Mouse (Mus musculus) heart, embryonic 13.5 days (tissue): ENCODE data around the gene Ces1h. TPM values are rescaled to one million over a fixed set of nuclear protein-coding genes. Genes with fewer than 3 reads are reported as not detected.

ENCODE experiments used
- ATAC-seq: fragments of 200-750 bp; cut with Nextera tagmentation; 2 replicates; pipeline ENCODE4 v1.8.0; 2017; ENCODE audit warnings: moderate TSS enrichment; ENCODE audit not compliant: insufficient number of reproducible peaks, low FRiP score, low TSS enrichment; ENCODE audit errors: extremely low read depth
- H3K27ac ChIP-seq: fragments of 300-500 bp; sonication (generic); replicated peaks from 2 replicates; pipeline ENCODE4 v1.5.1; 2015; ENCODE audit warnings: moderate library complexity, mild to moderate bottlenecking, inconsistent platforms
- H3K27me3 ChIP-seq: fragments of 300-500 bp; sonication (generic); replicated peaks from 2 replicates; pipeline ENCODE4 v1.6.1; 2015; ENCODE audit warnings: mild to moderate bottlenecking, inconsistent platforms
- H3K36me3 ChIP-seq: fragments of 300-500 bp; sonication (generic); 2 replicates; pipeline ENCODE4 v1.6.1; 2015; ENCODE audit warnings: mild to moderate bottlenecking, inconsistent platforms
- H3K4me1 ChIP-seq: fragments of 300-500 bp; sonication (generic); 2 replicates; pipeline ENCODE4 v1.6.1; 2015; ENCODE audit warnings: inconsistent platforms
- H3K4me2 ChIP-seq: fragments of 300-500 bp; sonication (generic); 2 replicates; pipeline ENCODE4 v1.6.1; 2015; ENCODE audit warnings: inconsistent platforms, mild to moderate bottlenecking, moderate library complexity
- H3K4me3 ChIP-seq: fragments of 300-500 bp; sonication (generic); 2 replicates; pipeline ENCODE4 v1.5.1; 2015; ENCODE audit warnings: moderate library complexity, mild to moderate bottlenecking, inconsistent platforms
- H3K9ac ChIP-seq: fragments of 300-500 bp; sonication (generic); 2 replicates; pipeline ENCODE4 v1.6.1; 2015; ENCODE audit warnings: inconsistent platforms, mild to moderate bottlenecking, moderate library complexity
- H3K9me3 ChIP-seq: fragments of 300-500 bp; sonication (generic); 2 replicates; pipeline ENCODE4 v1.6.1; 2016; ENCODE audit warnings: inconsistent platforms
- WGBS: fragments of 180-500 bp; shearing (Covaris S2); methylation state at CpG from one replicate; pipeline ENCODE4 v1.1.7; 2015; ENCODE audit warnings: mixed read lengths; 5-methylcytosine and 5-hydroxymethylcytosine counted together
- polyA plus RNA-seq: library from polyadenylated mRNA; unstranded; fragments of >200 nt; fragmentation: Nextera tagmentation; extraction: Ambion mirVana; gene quantifications from 2 replicates; pipeline ENCODE4 v1.2.1, GENCODE M21; 2015

The Ces1h gene
- polyA plus RNA-seq, 1 experiment from 2014 or later = not detected

GRCm38 (mm10) chr8:93331151-93331550 lies 48.4 kb downstream of the Ces1h start:
- Histone ChIP-seq H3K27ac (no peak overlapping the region), H3K9ac (no peak overlapping the region), H3K9me3 (no peaks in the 10 kb centered on the region)

DNA sequence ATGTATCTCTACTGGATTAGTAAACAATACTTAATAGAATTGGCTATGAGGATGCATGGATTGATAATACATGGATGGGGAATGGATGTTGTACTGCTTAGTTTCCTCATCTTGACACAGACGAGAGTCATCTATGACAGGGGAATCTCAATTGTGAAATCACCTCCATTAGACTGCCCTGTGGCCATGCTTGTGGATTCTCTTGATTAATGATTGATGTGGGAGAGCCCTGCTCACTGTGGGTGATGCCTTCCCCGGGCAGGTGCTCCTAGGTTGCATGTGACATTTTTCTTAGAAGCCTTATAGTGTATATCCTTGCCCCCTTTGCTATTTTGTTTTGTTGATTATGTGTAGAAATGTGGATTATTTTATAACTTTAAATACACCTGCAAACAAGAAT lies 54.4 kb downstream of the Ces1h start:
- no peak for ATAC-seq
- Histone ChIP-seq H3K4me3 (no peak overlapping the region), H3K36me3 (no peaks in the 10 kb centered on the region), H3K9ac (no peak overlapping the region), H3K27me3 (no peaks in the 10 kb centered on the region), H3K4me1 (no peaks in the 10 kb centered on the region), H3K4me2 (no peak overlapping the region), H3K27ac (no peak overlapping the region), H3K9me3 (no peaks in the 10 kb centered on the region)
- WGBS = 67% methylated on average over 2 of the region's 2 CpGs

More at GRCm38 (mm10) chr8:93331151-93331550, 48.4 kb downstream of the Ces1h start:
- Histone ChIP-seq H3K4me3 (no peak overlapping the region), H3K36me3 (no peaks in the 10 kb centered on the region), H3K4me2 (no peak overlapping the region), H3K27me3 (no peaks in the 10 kb centered on the region), H3K4me1 (no peaks in the 10 kb centered on the region)
- no peak for ATAC-seq
- 74% methylated on average over 2 of the region's 2 CpGs for WGBS

DNA sequence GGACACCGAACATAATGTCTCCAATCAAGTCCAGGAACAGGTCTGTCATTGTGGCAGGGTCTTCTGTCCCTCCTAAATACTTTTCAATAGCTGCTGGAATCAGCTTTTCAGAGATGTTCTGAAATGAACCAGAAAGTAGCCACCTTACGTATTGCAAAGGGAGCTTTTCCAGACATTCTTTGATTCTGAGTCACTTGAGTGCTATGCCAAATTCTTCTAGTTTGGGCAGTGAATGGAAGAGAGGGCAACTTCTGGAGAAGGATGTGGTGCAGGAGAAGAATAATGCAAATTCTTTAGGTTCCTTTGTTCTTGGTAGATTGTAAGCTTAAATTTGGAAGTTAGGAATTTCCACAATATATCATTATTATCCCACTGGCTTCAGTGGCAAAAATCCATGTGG lies 62.5 kb downstream of the Ces1h start:
- 71% methylated on average over 2 of the region's 2 CpGs for WGBS
- no peak overlapping the region for H3K4me2 ChIP-seq
- no peaks in the 10 kb centered on the region for H3K9me3 ChIP-seq
- H3K27ac ChIP-seq = no peak overlapping the region
- no peaks in the 10 kb centered on the region for H3K4me1 ChIP-seq
- H3K27me3 ChIP-seq = no peaks in the 10 kb centered on the region
- no peak overlapping the region for H3K9ac ChIP-seq
- no peak overlapping the region for H3K4me3 ChIP-seq
- ATAC-seq = no peak
- H3K36me3 ChIP-seq = no peaks in the 10 kb centered on the region

DNA sequence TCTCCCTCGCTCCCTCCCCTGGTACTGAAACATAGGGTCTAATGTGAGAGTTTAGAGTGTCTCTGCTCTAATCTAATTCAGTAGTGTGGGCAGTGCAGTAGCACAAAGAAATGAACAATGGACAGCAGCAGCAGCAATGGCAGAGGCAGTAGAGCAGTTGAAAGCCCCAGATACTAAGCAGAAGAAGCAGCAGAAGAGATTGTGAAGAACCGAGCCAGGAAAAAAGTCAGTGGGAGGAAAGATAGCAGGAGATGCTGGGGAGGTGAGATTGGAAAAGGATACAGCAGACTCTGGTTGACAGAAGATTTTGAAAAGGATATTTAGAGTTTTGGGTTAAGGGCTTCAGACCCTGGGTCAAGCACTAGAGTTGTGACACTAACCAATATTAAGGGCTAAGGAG lies 64.0 kb downstream of the Ces1h start:
- H3K27ac ChIP-seq = no peak overlapping the region
- WGBS = 43% methylated on average over 2 of the region's 2 CpGs
- H3K4me3 ChIP-seq = no peak overlapping the region
- H3K27me3 ChIP-seq = no peaks in the 10 kb centered on the region
- no peaks in the 10 kb centered on the region for H3K4me1 ChIP-seq
- ATAC-seq = no peak
- H3K9ac ChIP-seq = no peak overlapping the region
- no peak overlapping the region for H3K4me2 ChIP-seq
- no peaks in the 10 kb centered on the region for H3K9me3 ChIP-seq
- no peaks in the 10 kb centered on the region for H3K36me3 ChIP-seq

Other genes with a start within 250 kb of the Ces1h start
- gene Ces1c, start 248.4 kb downstream of the Ces1h start, polyA plus RNA-seq = not detected in 2 replicates
- 0.78 and 1.6 TPM in 2 replicates for gene Ces1d, start 181.9 kb downstream of the Ces1h start, polyA plus RNA-seq
- gene Ces1e, start 150.1 kb downstream of the Ces1h start, polyA plus RNA-seq = 0.24 TPM in 1 of 2 replicates, not detected in the other
- 0.36 TPM in 1 of 2 replicates, not detected in the other for gene Ces1f, start 100.0 kb downstream of the Ces1h start, polyA plus RNA-seq
- 0.05 TPM in 1 of 2 replicates, not detected in the other for gene Ces1g, start 42.4 kb downstream of the Ces1h start, polyA plus RNA-seq
- gene Ces5a, start 156.1 kb upstream of the Ces1h start, polyA plus RNA-seq = 0.21 and 0.32 TPM in 2 replicates